Mouse (Mus musculus): ENCODE data around the gene Lfng.

Gene Lfng

GRCm38 (mm10) chr5:140607836-140608633, 915 bp downstream of the Lfng start:
- ChIA-PET POLR2A (interaction anchor here in 2 of 4 experiments (0.7 to 3.7 kb wide), 15 partner anchors 8 to 274 kb away, joined by 3 to 18 read pairs (median 5); partner anchors contain the start of genes Eif3b (in 2 of the 2), Gna12 (in 1 of the 2) and Snx8 (in 1 of the 2)), CTCF (interaction anchor here in 2 of 4 experiments (0.5 to 2.3 kb wide), 7 partner anchors 11 to 666 kb away, joined by 3 to 7 read pairs (median 3); no protein-coding TSS in a partner anchor)

GRCm38 (mm10) chr5:140608634-140609015, 1.5 kb downstream of the Lfng start:
- ChIA-PET POLR2A (interaction anchor here in 2 of 4 experiments (1.4 to 2.9 kb wide), 4 partner anchors 12 to 58 kb away, joined by 3 to 16 read pairs (median 8); no protein-coding TSS in a partner anchor), CTCF (interaction anchor here in 1 of 4 experiments (2.3 kb wide), 1 partner anchor 10 kb away, joined by 6 read pairs; no protein-coding TSS in a partner anchor)

GRCm38 (mm10) chr5:140609511-140610272, 2.6 kb downstream of the Lfng start:
- POLR2A ChIA-PET = interaction anchor here in 1 of 4 experiments (0.7 kb wide), 1 partner anchor 133 kb away, joined by 3 read pairs; no protein-coding TSS in a partner anchor

GRCm38 (mm10) chr5:140610273-140611011, 3.3 kb downstream of the Lfng start:
- ChIA-PET CTCF (interaction anchor here in 3 of 4 experiments (0.6 to 3.1 kb wide), 10 partner anchors 13 to 1892 kb away, joined by 3 to 16 read pairs (median 4); no protein-coding TSS in a partner anchor), POLR2A (interaction anchor here in 3 of 4 experiments (0.7 to 2.0 kb wide), 20 partner anchors 11 to 220 kb away, joined by 3 to 21 read pairs (median 4); partner anchors contain the start of genes Brat1 (in 2 of the 3), Chst12 (in 1 of the 3), Eif3b (in 1 of the 3) and Grifin (in 1 of the 3))

More at GRCm38 (mm10) chr5:140609511-140610272, 2.6 kb downstream of the Lfng start:
- CTCF ChIA-PET = interaction anchor here in 1 of 4 experiments (0.8 kb wide), 1 partner anchor 58 kb away, joined by 3 read pairs; no protein-coding TSS in a partner anchor

GRCm38 (mm10) chr5:140611021-140611583, 4.0 kb downstream of the Lfng start:
- CTCF ChIA-PET = interaction anchor here (0.5 to 3.1 kb wide), 16 partner anchors 14 to 1891 kb away, joined by 3 to 16 read pairs (median 4); no protein-coding TSS in a partner anchor
- POLR2A ChIA-PET = interaction anchor here in 3 of 4 experiments (0.6 to 2.0 kb wide), 39 partner anchors 10 to 1364 kb away, joined by 3 to 21 read pairs (median 3); partner anchors contain the start of genes Brat1 (in 2 of the 3), Eif3b (in 2 of the 3), Chst12 (in 1 of the 3) and Grifin (in 1 of the 3)

- ChIA-PET POLR2A (interaction anchor here (0.6 to 2.0 kb wide), 40 partner anchors 9 to 1365 kb away, joined by 3 to 21 read pairs (median 3); partner anchors contain the start of genes Brat1 (in 2 of the 4), Eif3b (in 2 of the 4), Chst12 (in 1 of the 4) and Grifin (in 1 of the 4)), CTCF (interaction anchor here (0.5 to 3.1 kb wide), 19 partner anchors 15 to 1330 kb away, joined by 3 to 16 read pairs (median 4); no protein-coding TSS in a partner anchor)
Observed at GRCm38 (mm10) chr5:140611611-140612185, 4.6 kb downstream of the Lfng start.

- CTCF ChIA-PET = interaction anchor here in 3 of 4 experiments (0.6 to 3.1 kb wide), 12 partner anchors 19 to 1329 kb away, joined by 3 to 16 read pairs (median 4); no protein-coding TSS in a partner anchor
Observed at GRCm38 (mm10) chr5:140612191-140612590, 5.1 kb downstream of the Lfng start.

GRCm38 (mm10) chr5:140614141-140614540, 7.0 kb downstream of the Lfng start:
- CTCF ChIA-PET = interaction anchor here in 1 of 4 experiments (0.5 kb wide), 1 partner anchor 1489 kb away, joined by 10 read pairs; no protein-coding TSS in a partner anchor
- POLR2A ChIA-PET = interaction anchor here in 2 of 4 experiments (0.9 to 1.7 kb wide), 2 partner anchors 47 to 105 kb away, joined by 3 to 6 read pairs; no protein-coding TSS in a partner anchor

More at GRCm38 (mm10) chr5:140612191-140612590, 5.1 kb downstream of the Lfng start:
- POLR2A ChIA-PET = interaction anchor here (0.6 to 2.0 kb wide), 20 partner anchors 9 to 330 kb away, joined by 3 to 21 read pairs (median 4); partner anchors contain the start of genes Brat1 (in 1 of the 4), Eif3b (in 1 of the 4) and Iqce (in 1 of the 4)

- CTCF ChIA-PET = interaction anchor here in 3 of 4 experiments (0.5 to 4.5 kb wide), 4 partner anchors 26 to 124 kb away, joined by 3 to 18 read pairs (median 10); no protein-coding TSS in a partner anchor
- POLR2A ChIA-PET = interaction anchor here in 2 of 4 experiments (0.7 to 2.1 kb wide), 4 partner anchors 8 to 769 kb away, joined by 3 to 5 read pairs (median 4); partner anchors contain the start of gene Lfng (in 1 of the 2)
Observed at GRCm38 (mm10) chr5:140614837-140615236, 7.7 kb downstream of the Lfng start.

GRCm38 (mm10) chr5:140615321-140616109, 8.4 kb downstream of the Lfng start:
- ChIA-PET CTCF (interaction anchor here in 3 of 4 experiments (0.5 to 4.5 kb wide), 7 partner anchors 26 to 285 kb away, joined by 3 to 18 read pairs (median 8); no protein-coding TSS in a partner anchor), POLR2A (interaction anchor here in 2 of 4 experiments (0.6 to 2.5 kb wide), 4 partner anchors 8 to 73 kb away, joined by 3 to 8 read pairs (median 4); partner anchors contain the start of gene Lfng (in 1 of the 2))

GRCm38 (mm10) chr5:140616110-140616503, 9.0 kb downstream of the Lfng start:
- POLR2A ChIA-PET = interaction anchor here in 1 of 4 experiments (2.1 to 2.5 kb wide), 2 partner anchors 9 to 49 kb away, joined by 5 to 8 read pairs; partner anchors contain the start of gene Lfng
- CTCF ChIA-PET = interaction anchor here in 2 of 4 experiments (0.6 to 4.5 kb wide), 7 partner anchors 46 to 134 kb away, joined by 3 to 18 read pairs (median 8); no protein-coding TSS in a partner anchor

GRCm38 (mm10) chr5:140616691-140617090, 9.6 kb downstream of the Lfng start:
- POLR2A ChIA-PET = interaction anchor here in 1 of 4 experiments (2.1 to 2.5 kb wide), 2 partner anchors 10 to 49 kb away, joined by 5 to 8 read pairs; partner anchors contain the start of gene Lfng
- CTCF ChIA-PET = interaction anchor here in 2 of 4 experiments (0.6 to 4.5 kb wide), 5 partner anchors 25 to 134 kb away, joined by 3 to 18 read pairs (median 4); no protein-coding TSS in a partner anchor

GRCm38 (mm10) chr5:140617714-140618113, 10.6 kb downstream of the Lfng start:
- CTCF ChIA-PET = interaction anchor here in 3 of 4 experiments (0.6 to 4.5 kb wide), 6 partner anchors 10 to 78 kb away, joined by 3 to 20 read pairs (median 5); partner anchors contain the start of gene Lfng (in 1 of the 3)
- POLR2A ChIA-PET = interaction anchor here in 3 of 4 experiments (1.0 to 2.5 kb wide), 4 partner anchors 11 to 121 kb away, joined by 3 to 8 read pairs (median 3); partner anchors contain the start of gene Lfng (in 1 of the 3)

GRCm38 (mm10) chr5:140619151-140619771, 12.1 kb downstream of the Lfng start:
- CTCF ChIA-PET = interaction anchor here (0.5 to 4.5 kb wide), 32 partner anchors 10 to 978 kb away, joined by 3 to 22 read pairs (median 4); partner anchors contain the start of genes Lfng (in 1 of the 4) and Ttyh3 (in 1 of the 4)
- POLR2A ChIA-PET = interaction anchor here in 2 of 4 experiments (1.0 to 1.7 kb wide), 3 partner anchors 36 to 79 kb away, joined by 3 to 6 read pairs (median 4); no protein-coding TSS in a partner anchor

All from embryonic stem cell, embryonic (primary cell).